In genomic region chr2:118545242-118546103, GRCm38 (mm10) we compare ENCODE assay signal across 8 mouse cellular contexts. TPM values are rescaled to one million over a fixed set of nuclear protein-coding genes. Genes with fewer than 3 reads are reported as not detected.
A peak's percentile ranks its signal among the peaks of the same experiment; 100 is the strongest.
DNase-seq lines count a peak whose midpoint lies in the region; ATAC-seq and TF ChIP-seq lines count a peak whose summit lies in the region.

No protein-coding gene starts in this region.

- ATAC-seq in lung, postnatal 0 days: peak; percentile 12

- DNase-seq in MEL (ENCODE audit: low read depth, low spot score): peak; percentile 88
- DNase-seq in cerebellum, adult 9-11 months: peak; percentile 93
- DNase-seq in frontal cortex, adult 2 months (ENCODE audit: extremely low spot score in 1 of 2, low spot score in 1 of 2): peak; percentile 63 to 91
- peak; percentile 91 for DNase-seq in hindbrain, embryonic 10.5 days (ENCODE audit: low spot score)
- peak; percentile 90 to 93 for DNase-seq in layer of hippocampus, postnatal 10 days (ENCODE audit: low spot score in 2 of 2)
- peak; percentile 95 for DNase-seq in lung, postnatal 0 days (ENCODE audit: low spot score)
- peak; percentile 89 for DNase-seq in ovary, postnatal 36 days (ENCODE audit: low spot score)
- DNase-seq in thymus, postnatal 25 days: peak; percentile 93

- TF ChIP-seq RAD21 in MEL (IDR thresholded peaks at IDR 0.05; ENCODE audit: low read depth, low read length): peak; percentile 22

- peaks cover 23 to 54% of the 10 kb centered on the region in 2 experiments for H3K4me1 ChIP-seq in MEL (ENCODE audit: control insufficient read depth in 1 of 2, insufficient read depth in 2 of 2, low read length in 2 of 2)
- H3K4me1 ChIP-seq in hindbrain, embryonic 10.5 days (replicated peaks): peaks cover 89% of the 10 kb centered on the region
- peaks cover 54% of the 10 kb centered on the region for H3K4me1 ChIP-seq in lung, postnatal 0 days (ENCODE audit: insufficient read depth, low read depth, low read length)

- peak overlapping the region; percentile 28 to 75 for H3K4me3 ChIP-seq in MEL (ENCODE audit: control insufficient read depth in 1 of 2, insufficient read depth in 1 of 2, low read depth in 2 of 2, low read length in 2 of 2)
- peak overlapping the region; percentile 43 for H3K4me3 ChIP-seq in hindbrain, embryonic 10.5 days
- no peak overlapping the region for H3K4me3 ChIP-seq in lung, postnatal 0 days (ENCODE audit: low read depth, low read length)

- H3K36me3 ChIP-seq in MEL (ENCODE audit: control insufficient read depth in 1 of 2, insufficient read depth in 2 of 2, low read length in 2 of 2): peaks cover 0 to 24% of the 10 kb centered on the region in 2 experiments; a peak in 2 of 4 replicates
- 0 out of 2 replicates have a peak, but pooled peaks cover 12% of the 10 kb centered on the region for H3K36me3 ChIP-seq in hindbrain, embryonic 10.5 days
- H3K36me3 ChIP-seq in lung, postnatal 0 days (ENCODE audit: insufficient read depth, low read length): no peaks in the 10 kb centered on the region

- H3K27ac ChIP-seq in MEL (ENCODE audit: control insufficient read depth, low read depth, low read length): peak overlapping the region; percentile 36
- peak overlapping the region; percentile 87 for H3K27ac ChIP-seq in hindbrain, embryonic 10.5 days
- peak overlapping the region; percentile 91 for H3K27ac ChIP-seq in lung, postnatal 0 days (ENCODE audit: low read length)

- TF ChIP-seq POLR2A in MEL (IDR thresholded peaks at IDR 0.05; ENCODE audit: control insufficient read depth in 1 of 2, insufficient read depth in 1 of 2, low read depth in 1 of 2, low read length in 2 of 2, poor library complexity in 1 of 2): no peak

- H3K4me2 ChIP-seq in lung, postnatal 0 days (replicated peaks; ENCODE audit: low read depth, low read length): peak overlapping the region; percentile 90

- H3K27me3 ChIP-seq in MEL (ENCODE audit: control insufficient read depth in 1 of 2, insufficient read depth in 2 of 2, low read length in 2 of 2): no peaks in the 10 kb centered on the region
- peaks cover 18% of the 10 kb centered on the region for H3K27me3 ChIP-seq in hindbrain, embryonic 10.5 days (ENCODE audit: insufficient read depth, poor library complexity, severe bottlenecking)
- H3K27me3 ChIP-seq in lung, postnatal 0 days (replicated peaks; ENCODE audit: insufficient read depth, low read length): no peaks in the 10 kb centered on the region

- TF ChIP-seq CTCF in MEL (IDR thresholded peaks at IDR 0.05 in 2 of 3, conservative IDR thresholded peaks at IDR 0.05 in 1 of 3; ENCODE audit: control insufficient read depth in 1 of 3, insufficient read depth in 1 of 3, low read depth in 2 of 3, low read length in 3 of 3, poor library complexity in 1 of 3, severe bottlenecking in 1 of 3): peak; percentile 78 to 88 (median 79)
- peak; percentile 85 for TF ChIP-seq CTCF in lung, postnatal 0 days (IDR thresholded peaks at IDR 0.05)

- H3K9ac ChIP-seq in MEL (ENCODE audit: control insufficient read depth, low read depth, low read length, poor library complexity, severe bottlenecking): peak overlapping the region; percentile 67
- H3K9ac ChIP-seq in lung, postnatal 0 days (replicated peaks; ENCODE audit: low read depth): no peak overlapping the region

- WGBS in hindbrain, embryonic 10.5 days: 25% methylated on average over 23 of the region's 23 CpGs
- WGBS in lung, postnatal 0 days: 10% methylated on average over 23 of the region's 23 CpGs

- TF ChIP-seq EP300 in MEL (IDR thresholded peaks at IDR 0.05; ENCODE audit: low read depth in 1 of 2, low read length in 2 of 2): no peak
- no peak; the same call in 1 of the 2 replicates for TF ChIP-seq EP300 in lung, postnatal 0 days (IDR thresholded peaks at IDR 0.05)

- H3K9me3 ChIP-seq in MEL (replicated peaks; ENCODE audit: insufficient read depth, low read length): no peaks in the 10 kb centered on the region
- H3K9me3 ChIP-seq in hindbrain, embryonic 10.5 days: no peaks in the 10 kb centered on the region
- H3K9me3 ChIP-seq in lung, postnatal 0 days (ENCODE audit: low read length): no peaks in the 10 kb centered on the region

- H3K79me2 ChIP-seq in MEL (ENCODE audit: control insufficient read depth, insufficient read depth, low read length, poor library complexity): no peaks in the 10 kb centered on the region; the same call in 1 of the 2 replicates

TF ChIP-seq in MEL, 35 proteins besides CTCF, POLR2A, EP300 and RAD21:
- TF ChIP-seq SMC3 (IDR thresholded peaks at IDR 0.05; ENCODE audit: low read depth, low read length) (peak; percentile 31; the same call in 1 of the 2 replicates), CHD2 (IDR thresholded peaks at IDR 0.05; ENCODE audit: low read length) (no peak), USF2 (IDR thresholded peaks at IDR 0.05; ENCODE audit: borderline replicate concordance in 1 of 2, insufficient read depth in 1 of 2, low read depth in 1 of 2, low read length in 2 of 2) (no peak), MXI1 (IDR thresholded peaks at IDR 0.05; ENCODE audit: low read depth, low read length) (peak; percentile 53; the same call in 1 of the 2 replicates), CHD1 (IDR thresholded peaks at IDR 0.05; ENCODE audit: low read depth, low read length) (no peak), MYB (IDR thresholded peaks at IDR 0.05; ENCODE audit: low read depth, low read length) (no peak), ZMIZ1 (IDR thresholded peaks at IDR 0.05; ENCODE audit: low read depth, low read length) (no peak), TCF12 (IDR thresholded peaks at IDR 0.05; ENCODE audit: low read depth, low read length) (no peak; the same call in 1 of the 2 replicates), TBP (IDR thresholded peaks at IDR 0.05; ENCODE audit: low read depth, low read length) (no peak), POLR2AphosphoS2 (IDR thresholded peaks at IDR 0.05; ENCODE audit: low read length) (no peak), KAT2A (conservative IDR thresholded peaks at IDR 0.05; ENCODE audit: low read depth, low read length) (no peak), TAL1 (IDR thresholded peaks at IDR 0.05; ENCODE audit: low read length) (no peak), SIN3A (IDR thresholded peaks at IDR 0.05; ENCODE audit: low read length) (peak; percentile 48; the same call in 1 of the 2 replicates), GABPA (IDR thresholded peaks at IDR 0.05; ENCODE audit: low read depth, low read length) (no peak), HCFC1 (IDR thresholded peaks at IDR 0.05; ENCODE audit: low read depth, low read length) (0 out of 2 replicates have a peak, but pooled peaks have one; percentile 48), BHLHE40 (IDR thresholded peaks at IDR 0.05; ENCODE audit: borderline replicate concordance, low read depth, low read length) (no peak), UBTF (IDR thresholded peaks at IDR 0.05; ENCODE audit: borderline replicate concordance, insufficient read depth, low read depth, low read length) (no peak), ETS1 (IDR thresholded peaks at IDR 0.05; ENCODE audit: low read depth, low read length) (no peak), MYC (IDR thresholded peaks at IDR 0.05; ENCODE audit: low read depth, low read length) (no peak), MAX (IDR thresholded peaks at IDR 0.05; ENCODE audit: low read length) (peak; percentile 34; the same call in 1 of the 2 replicates), E2F4 (IDR thresholded peaks at IDR 0.05; ENCODE audit: borderline replicate concordance, low read depth, low read length) (no peak), JUND (IDR thresholded peaks at IDR 0.05; ENCODE audit: low read depth, low read length) (no peak), ELF1 (IDR thresholded peaks at IDR 0.05; ENCODE audit: low read depth, low read length) (no peak), POLR2AphosphoS5 (IDR thresholded peaks at IDR 0.05; ENCODE audit: borderline replicate concordance, low read depth, low read length) (peak; percentile 61; the same call in 1 of the 2 replicates), NELFE (IDR thresholded peaks at IDR 0.05; ENCODE audit: low read depth, low read length) (no peak), NRF1 (IDR thresholded peaks at IDR 0.05; ENCODE audit: insufficient read depth, low read depth, low read length, poor library complexity, severe bottlenecking) (no peak; the same call in 1 of the 2 replicates), ZKSCAN1 (IDR thresholded peaks at IDR 0.05; ENCODE audit: low read depth, low read length) (no peak), MAFK (IDR thresholded peaks at IDR 0.05; ENCODE audit: borderline replicate concordance, low read depth, low read length) (no peak), ZC3H11A (IDR thresholded peaks at IDR 0.05; ENCODE audit: low read depth, low read length) (no peak), USF1 (IDR thresholded peaks at IDR 0.05; ENCODE audit: low read depth, low read length) (no peak), MAZ (IDR thresholded peaks at IDR 0.05; ENCODE audit: low read depth, low read length) (no peak; the same call in 1 of the 2 replicates), MEF2A (IDR thresholded peaks at IDR 0.05; ENCODE audit: extremely low read depth, insufficient replicate concordance, low read depth, low read length, poor library complexity, severe bottlenecking) (no peak), GATA1 (IDR thresholded peaks at IDR 0.05; ENCODE audit: low read depth, low read length) (no peak), RCOR1 (IDR thresholded peaks at IDR 0.05; ENCODE audit: low read depth, low read length) (no peak), ZNF384 (IDR thresholded peaks at IDR 0.05; ENCODE audit: low read depth, low read length) (no peak)

RNA-seq across cellular contexts. Expression of gene Bmf, which starts 4.0 kb away (rescaled TPM):
- total RNA-seq in MEL (2012; rRNA removed): 0.39 TPM in 2 replicates
- under 1 TPM in 1 of 2 experiments, not detected in 1; 0.50 TPM for polyA plus RNA-seq in MEL (2012; ENCODE audit: insufficient read depth in 1 of 2, insufficient read length in 2 of 2, low read depth in 1 of 2, low replicate concordance in 2 of 2, missing spikeins in 1 of 2)
- polyA plus RNA-seq in frontal cortex, adult 2 months (2012; rRNA removed): 2.4 and 3.8 TPM in 2 replicates
- 4.8 and 4.9 TPM in 2 replicates for polyA plus RNA-seq in hindbrain, embryonic 10.5 days (2016; fragmentation: Nextera tagmentation; extraction: Ambion mirVana)
- 1 to 10 TPM; 2.3 to 4.5 TPM for total RNA-seq in layer of hippocampus, postnatal 10 days (2021)
- polyA plus RNA-seq in lung, postnatal 0 days (2015; fragmentation: Nextera tagmentation; extraction: Ambion mirVana): 7.3 and 9.8 TPM in 2 replicates

RNA-seq across cellular contexts. Expression of gene Bub1b, which starts 52.5 kb away (rescaled TPM):
- total RNA-seq in MEL (2012; rRNA removed): 87.5 and 118 TPM in 2 replicates
- 100 to 1,000 TPM in 1 of 2 experiments, not detected in 1; 120 TPM for polyA plus RNA-seq in MEL (2012; ENCODE audit: insufficient read depth in 1 of 2, insufficient read length in 2 of 2, low read depth in 1 of 2, low replicate concordance in 2 of 2, missing spikeins in 1 of 2)
- 2.3 and 4.8 TPM in 2 replicates for polyA plus RNA-seq in frontal cortex, adult 2 months (2012; rRNA removed)
- polyA plus RNA-seq in hindbrain, embryonic 10.5 days (2016; fragmentation: Nextera tagmentation; extraction: Ambion mirVana): 98.9 and 137 TPM in 2 replicates
- 1 to 10 TPM; 5.1 to 6.2 TPM for total RNA-seq in layer of hippocampus, postnatal 10 days (2021)
- 4.1 and 5.8 TPM in 2 replicates for polyA plus RNA-seq in lung, postnatal 0 days (2015; fragmentation: Nextera tagmentation; extraction: Ambion mirVana)

Comparison
In these comparisons a context has a peak if more than half of its experiments do, and no peak if none do; other contexts are left out.
1. H3K27ac ChIP-seq: peak in every context shown above with its lines; median percentile 91 in lung, postnatal 0 days; 87 in hindbrain, embryonic 10.5 days; 36 in MEL.
2. RNA of gene Bub1b, which starts 52.5 kb away (polyA plus RNA-seq): 120 TPM in MEL and 98.9 to 137 TPM in hindbrain, embryonic 10.5 days; 2.3 to 4.8 TPM in frontal cortex, adult 2 months and 4.1 to 5.8 TPM in lung, postnatal 0 days; every median in the first group is over 10 times any median in the second.
3. Peak in every context shown above with its lines, with median percentiles within 50 percentile points of each other: DNase-seq.